Mouse (Mus musculus) lung, adult 2 months (tissue): ENCODE measurements at regions not wholly inside any gene's neighbourhood (a gene's known extent, or its start where the extent isn't known, plus 50 kb on each side); places are given as distances from the start of the nearest gene placed in this dataset.

Experiments used
- CTCF ChIP-seq: fragments of 200-500 bp; IDR thresholded peaks from 2 replicates; pipeline ENCODE4 v1.5.1; 2011; ENCODE audit warnings: mild to moderate bottlenecking, low read length, control low read depth; ENCODE audit not compliant: insufficient read depth
- POLR2A ChIP-seq: fragments of 200-500 bp; IDR thresholded peaks from 2 replicates; pipeline ENCODE4 v1.6.1; 2011; ENCODE audit warnings: low read depth, mild to moderate bottlenecking, control low read depth, low read length, borderline replicate concordance; ENCODE audit errors: extremely low read depth

- no peak for TF ChIP-seq CTCF
- no peak for TF ChIP-seq POLR2A
Measured at GRCm38 (mm10) chr12:28922236-28922635, 170.6 kb downstream of the Eipr1 start.
